Mouse (Mus musculus): Measurements from ENCODE around the gene Thsd7b.

The Thsd7b gene

DNA sequence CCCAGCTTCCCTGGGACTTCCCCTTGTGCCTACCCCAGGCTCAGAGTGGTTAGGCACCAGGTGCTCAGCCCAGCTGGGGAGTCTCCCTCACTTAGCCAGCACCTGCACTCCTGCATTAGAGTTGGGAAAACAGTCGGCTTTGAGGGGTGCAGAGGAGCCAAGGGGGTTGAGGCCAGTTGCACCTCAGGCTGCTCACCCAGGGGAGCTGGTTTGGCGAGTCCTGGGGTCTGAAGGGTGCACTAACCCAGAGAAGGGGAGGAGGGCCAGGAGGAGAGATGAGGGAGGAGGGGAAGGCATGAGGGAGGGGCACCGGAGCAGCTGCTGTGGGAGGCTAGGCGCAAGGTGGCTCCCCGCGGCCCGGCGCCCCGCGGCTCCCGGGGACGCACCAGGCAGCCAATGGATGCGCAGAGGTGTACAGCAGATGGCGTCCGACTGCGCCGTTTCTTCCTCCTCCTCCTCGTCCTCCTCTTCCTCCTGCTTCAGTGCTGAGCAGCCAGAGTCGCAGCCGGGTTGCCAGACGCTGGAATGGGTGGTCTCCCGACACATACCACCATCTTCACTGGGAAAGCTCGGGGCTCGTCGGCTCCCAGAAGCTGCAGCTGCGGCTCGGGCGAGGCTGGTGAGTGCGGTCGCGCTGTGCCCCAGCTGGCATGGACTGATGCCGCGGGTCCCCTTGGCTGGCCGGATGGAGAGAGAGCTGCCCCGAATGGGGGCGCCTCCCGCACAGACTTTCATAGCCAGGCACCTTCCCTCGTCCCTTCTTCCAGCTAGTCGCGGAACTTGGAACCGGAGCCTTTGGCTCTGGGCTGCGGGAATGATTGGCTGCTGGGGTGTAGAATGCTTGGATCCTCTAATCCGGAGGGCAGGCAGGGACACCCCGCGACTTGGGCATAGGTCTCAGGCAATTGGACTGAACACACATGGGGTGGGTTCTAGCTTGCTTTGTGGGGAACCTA, at the start of gene Thsd7b:
TSS of gene Thsd7b (plus strand) at position 321 of the 956 bp plus-strand sequence.
- no peak for DNase-seq

DNA sequence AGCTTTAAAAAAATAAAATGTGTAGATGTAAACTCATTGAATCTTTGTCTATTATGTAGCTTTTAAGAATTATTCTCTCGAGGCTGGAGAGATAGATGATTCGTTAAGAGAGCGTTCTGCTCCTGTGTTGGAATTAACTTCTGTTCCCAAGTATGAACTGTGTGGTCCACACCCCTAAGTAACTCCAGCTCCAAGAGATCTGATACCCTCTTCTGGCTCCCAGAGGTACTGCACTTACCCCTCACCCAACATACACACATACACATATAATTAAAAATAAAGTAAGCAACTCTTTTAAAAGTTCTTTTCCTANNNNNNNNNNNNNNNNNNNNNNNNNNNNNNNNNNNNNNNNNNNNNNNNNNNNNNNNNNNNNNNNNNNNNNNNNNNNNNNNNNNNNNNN, 28.8 kb upstream of the Thsd7b start:
- peak; percentile 19 for DNase-seq

DNA sequence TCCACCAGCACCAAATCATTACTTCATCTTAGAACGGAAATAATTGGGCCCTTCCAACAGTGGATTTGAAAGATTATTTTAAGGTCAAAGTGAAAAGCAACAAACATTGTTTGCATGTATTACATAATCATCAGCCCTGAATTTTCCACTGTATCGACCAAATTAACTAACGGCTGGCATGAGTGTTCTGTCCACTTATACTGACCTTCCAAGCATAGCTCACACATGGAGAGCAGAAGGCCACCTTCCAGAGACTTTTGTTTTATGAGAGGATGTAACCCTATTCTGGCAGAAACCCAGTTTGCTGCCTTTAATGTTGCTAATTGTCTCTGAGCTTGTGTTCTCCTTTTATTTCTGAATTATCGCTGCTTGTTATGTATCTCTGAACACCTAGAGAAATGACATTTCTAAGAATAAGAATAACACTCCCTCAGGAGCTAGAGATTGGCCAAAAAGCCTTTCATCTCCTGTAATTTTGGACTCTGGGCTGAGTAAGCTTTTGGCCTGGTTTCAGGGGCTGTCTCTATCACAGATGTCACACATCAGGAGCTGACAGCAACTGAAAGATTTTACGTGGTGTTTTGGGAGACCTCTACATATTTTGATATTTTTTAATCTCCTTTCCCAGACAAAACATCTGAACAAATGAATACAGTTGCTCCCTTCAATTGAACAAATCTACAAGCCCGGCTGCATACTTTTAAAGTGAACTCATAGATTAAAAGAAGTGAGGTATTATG, 22.2 kb upstream of the Thsd7b start:
- peak; percentile 46 for DNase-seq

DNA sequence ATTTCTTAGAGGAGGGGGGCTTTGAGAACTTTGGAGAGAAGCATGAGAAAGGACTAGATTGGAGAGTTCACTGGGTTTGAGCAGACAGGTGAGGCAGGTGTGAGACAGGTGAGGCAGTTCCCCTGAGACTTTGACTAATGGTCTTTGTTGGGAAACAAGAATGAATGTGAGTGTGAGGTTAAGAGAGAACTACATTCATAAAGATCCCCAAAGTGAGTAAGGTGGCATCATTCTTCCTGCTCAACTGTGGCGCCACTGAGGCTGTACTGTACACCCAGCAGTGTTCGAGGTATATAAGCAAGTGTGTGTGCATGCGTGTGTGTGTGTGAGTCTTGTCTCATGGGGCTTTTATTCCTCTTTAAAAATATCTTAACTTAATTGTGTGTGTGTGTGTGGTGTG, 6.4 kb upstream of the Thsd7b start:
- no peak for DNase-seq

DNA sequence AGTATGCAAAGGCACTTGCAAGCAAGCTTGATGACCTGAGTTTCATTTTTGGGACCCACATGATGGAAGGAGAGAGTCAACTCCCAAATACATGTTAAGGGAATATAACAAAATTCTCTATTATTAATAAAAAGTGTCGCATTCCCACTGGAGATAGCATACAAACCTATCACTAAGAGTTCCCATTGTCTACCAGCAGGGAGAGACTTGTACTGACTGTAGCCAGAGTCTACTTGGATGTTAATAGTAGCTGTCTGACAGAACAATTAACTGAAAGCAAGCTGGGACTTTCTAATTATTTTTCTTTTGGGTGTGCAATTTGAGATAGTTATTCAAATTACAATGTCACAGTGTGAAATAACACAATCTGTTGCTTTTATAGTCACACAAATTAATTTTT, 31.1 kb downstream of the Thsd7b start:
- no peak for DNase-seq

DNA sequence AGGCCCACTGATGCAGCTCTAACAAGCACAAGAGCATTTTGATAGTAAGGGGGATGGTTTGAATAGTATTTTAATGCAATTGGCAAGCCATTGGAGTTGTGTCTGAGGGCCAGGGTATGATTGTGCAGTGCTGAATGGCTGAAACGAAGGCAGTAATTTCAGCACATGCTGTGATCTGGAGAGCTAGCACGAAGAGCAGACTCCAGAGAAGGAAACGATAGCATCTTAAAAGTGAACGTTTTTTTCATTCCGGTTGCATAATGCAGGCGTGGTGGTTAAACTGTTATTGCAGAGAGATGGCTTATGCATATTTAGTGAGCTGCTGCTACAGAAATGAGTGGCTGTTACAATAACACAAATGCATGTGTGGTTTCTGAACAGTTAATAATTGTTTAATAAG, 51.3 kb downstream of the Thsd7b start:
- DNase-seq = no peak

DNA sequence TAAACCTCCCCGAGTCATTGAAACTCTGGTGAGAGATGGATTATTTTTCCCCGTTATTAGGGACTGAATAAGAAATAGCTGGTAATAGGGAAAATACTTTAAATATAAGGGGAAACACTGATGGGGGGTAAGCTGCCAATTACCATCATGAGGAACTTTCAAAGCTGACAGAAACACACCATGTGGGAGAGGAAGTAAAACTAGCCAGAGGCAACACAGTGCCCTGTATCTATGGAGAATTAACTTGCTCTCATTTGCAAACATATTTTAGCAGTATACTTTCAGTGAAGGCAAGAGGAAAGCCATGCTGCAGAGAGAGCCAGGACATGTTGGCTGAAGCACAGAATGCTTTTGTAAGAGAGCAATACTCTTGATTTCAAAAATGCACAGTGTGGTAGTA, 51.7 kb downstream of the Thsd7b start:
- no peak for DNase-seq

DNA sequence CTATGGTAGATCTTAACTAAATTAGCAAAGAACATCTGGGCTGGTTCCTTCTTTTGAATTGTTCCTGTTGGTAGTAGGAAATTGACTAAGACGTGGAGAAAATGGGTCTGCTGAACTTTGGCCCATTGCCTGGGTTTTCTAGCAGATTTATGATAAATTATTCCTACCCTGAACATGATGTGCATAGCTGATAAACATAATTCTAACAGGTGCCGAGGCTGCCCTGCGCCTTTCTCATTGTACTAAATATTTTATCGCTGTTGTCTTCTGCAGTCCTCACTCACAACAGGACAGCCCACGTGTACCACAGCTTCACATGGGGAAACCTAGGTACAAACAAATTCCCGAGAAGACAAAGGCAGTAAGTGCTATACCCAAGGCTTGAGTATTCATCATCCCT, 83.5 kb downstream of the Thsd7b start:
- no peak for DNase-seq

DNA sequence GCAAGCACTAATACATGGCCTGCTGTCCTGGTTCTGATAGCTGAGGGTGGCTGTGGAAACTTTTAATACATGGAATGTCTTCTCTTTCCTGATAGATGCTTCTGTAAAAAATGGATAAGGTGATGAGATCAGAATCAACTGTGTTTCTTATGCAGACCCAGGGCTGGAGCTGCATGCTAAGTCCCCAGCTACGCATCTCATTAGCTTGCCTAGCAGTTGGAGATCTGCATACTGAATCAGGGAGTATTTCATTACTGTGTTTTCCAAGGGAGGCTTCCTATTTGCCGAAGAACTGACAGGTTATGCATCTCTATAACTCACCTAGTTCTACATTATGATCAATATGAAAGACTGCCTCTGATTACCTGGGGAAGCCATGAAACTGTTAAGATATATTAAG, 84.3 kb downstream of the Thsd7b start:
- DNase-seq = no peak

DNA sequence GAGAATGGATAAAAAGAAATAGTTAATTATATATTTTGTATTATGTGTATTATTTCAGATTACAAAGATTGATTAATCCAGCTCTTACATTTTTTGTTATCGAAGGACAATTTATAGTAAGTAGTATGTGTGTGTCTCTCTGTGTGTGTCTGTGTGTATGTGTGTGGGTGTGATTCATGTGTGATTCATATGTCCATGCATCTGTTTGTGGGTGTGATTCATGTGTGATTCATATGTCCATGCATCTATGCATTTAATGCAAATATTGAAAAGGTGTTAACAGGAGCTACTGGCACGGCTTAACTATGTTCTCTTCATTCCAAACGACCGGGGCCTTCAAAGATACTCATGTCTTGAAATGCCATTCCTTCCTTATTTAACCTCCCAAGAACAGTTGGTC, 90.3 kb downstream of the Thsd7b start:
- DNase-seq = no peak

DNA sequence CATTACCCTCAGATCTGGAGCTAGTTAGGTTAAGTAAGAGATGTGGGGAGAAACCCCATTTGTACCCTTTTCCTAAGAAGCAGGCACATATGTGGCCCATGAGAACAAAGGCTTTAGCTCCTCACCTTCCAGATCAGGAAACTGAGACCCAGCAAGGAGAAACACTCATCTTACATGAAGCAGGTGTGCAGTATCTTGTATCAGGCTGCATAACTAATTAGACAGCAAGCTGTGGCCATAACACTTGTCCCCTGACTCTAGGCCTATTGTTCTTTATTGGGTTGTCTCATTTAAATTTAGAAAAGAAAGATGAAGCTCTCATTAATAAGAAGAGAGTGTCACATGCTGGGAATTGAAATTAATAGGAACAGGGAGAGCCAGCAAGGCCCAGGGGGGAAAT, 91.7 kb downstream of the Thsd7b start:
- DNase-seq = no peak

DNA sequence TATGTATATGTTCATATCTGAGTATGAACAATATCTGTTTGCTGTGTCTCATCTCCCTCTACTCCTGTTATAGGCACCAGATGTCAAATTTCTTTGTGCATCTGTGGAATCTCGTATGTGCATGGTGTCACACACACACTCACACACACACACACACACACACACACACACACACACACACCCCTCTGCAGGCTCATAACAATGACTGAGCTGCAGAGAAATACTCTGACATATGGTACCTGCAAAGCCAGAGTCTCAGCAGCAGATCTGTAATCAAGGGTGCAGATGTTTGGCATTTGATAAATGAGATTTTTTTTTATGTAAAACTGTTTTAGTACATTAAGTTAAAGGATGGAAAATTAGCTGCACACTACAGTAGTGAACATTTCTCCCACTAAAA, 92.5 kb downstream of the Thsd7b start:
- no peak for DNase-seq

DNA sequence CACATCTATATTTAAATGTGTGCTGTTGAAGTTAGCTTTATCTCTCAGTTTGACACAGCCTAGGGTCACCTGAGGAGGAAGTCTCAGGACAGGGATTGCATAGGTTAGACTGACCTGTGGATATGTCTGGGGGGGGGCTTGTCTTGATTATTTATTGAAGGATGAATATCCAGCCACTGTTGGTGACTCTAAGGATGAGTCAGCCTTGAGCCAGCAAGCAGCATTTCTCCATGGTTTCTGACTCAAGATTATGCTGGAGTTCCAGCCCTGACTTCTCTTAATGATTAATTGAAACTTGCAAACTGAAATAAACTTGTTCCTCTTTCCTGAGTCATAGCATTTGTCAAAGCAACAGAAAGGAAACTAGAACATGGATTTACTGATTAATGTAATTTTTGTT, 113.4 kb downstream of the Thsd7b start:
- DNase-seq = no peak

DNA sequence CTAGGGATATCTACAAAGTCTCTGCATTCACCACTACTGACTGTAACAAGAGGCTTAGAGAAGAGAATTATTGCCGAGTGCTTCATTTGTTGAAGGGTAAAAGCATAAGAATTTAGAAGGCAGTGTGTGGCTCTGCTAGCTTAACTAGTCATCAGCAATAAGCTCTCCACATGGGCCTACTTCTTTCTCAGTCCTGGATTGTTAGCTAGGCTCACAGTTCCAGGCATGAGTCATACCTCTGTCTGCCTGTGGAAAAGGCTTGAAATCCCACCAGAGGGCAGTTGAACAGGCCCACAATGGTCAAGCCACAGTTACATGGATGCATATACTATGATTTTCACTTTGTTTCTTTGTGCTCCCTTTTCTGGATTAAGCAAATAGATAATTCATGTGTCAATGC, 138.5 kb downstream of the Thsd7b start:
- no peak for DNase-seq

DNA sequence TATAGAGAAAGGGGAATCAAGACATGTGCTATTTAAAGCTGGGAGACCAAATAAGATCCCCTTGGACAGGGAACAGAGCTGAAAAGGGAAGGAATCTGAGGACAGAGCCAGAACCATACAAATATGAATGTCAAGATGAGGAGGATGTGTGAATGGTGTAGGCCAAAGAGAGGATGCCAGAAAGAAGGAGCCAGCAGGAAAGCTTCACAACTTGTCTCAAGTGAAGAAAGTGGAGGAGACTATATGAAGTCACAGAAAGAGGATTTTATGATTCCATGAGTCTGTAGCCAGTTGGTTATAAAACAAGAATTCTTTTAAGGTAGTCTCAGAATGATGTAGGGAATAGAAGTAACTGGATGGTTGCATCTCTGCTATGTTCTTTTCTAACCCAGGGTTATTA, 148.5 kb downstream of the Thsd7b start:
- DNase-seq = no peak

DNA sequence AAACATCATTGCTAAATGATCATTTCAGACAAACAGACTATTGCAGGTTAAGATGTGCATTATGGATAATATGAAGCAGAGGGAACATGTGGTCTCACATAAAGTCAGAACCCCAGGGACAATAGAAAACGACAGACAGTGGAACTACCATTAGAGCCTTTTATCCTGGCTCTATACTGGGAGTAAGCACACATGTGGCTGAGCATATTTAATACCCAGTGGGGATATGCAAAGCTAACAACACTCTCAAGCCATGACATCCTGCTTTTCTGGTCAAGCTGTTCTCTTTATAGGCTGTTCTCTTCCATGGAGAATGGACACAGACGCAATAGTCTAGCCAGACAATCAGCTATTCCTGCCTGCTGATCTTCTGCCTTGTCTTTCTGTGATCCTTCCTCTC, 191.3 kb downstream of the Thsd7b start:
- no peak for DNase-seq

DNA sequence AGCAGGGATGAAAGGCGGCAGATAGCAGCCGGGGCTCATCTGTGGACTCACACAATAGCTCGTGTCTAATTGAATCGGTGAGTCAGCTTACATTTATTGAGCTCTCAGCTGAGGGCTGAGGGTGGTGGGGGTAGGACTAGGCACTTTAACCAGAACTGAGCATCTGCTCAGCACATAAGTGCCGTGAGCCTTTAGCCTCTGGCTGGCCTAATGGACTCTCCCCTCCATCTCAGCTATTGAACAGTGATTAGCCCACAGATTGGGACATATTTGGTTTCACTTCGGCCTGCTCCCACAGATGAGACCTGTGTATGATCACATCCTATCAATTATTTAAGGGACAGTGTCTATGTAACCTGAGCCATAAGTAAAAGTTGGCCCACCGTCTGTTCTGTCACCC, 200.4 kb downstream of the Thsd7b start:
- DNase-seq = no peak

DNA sequence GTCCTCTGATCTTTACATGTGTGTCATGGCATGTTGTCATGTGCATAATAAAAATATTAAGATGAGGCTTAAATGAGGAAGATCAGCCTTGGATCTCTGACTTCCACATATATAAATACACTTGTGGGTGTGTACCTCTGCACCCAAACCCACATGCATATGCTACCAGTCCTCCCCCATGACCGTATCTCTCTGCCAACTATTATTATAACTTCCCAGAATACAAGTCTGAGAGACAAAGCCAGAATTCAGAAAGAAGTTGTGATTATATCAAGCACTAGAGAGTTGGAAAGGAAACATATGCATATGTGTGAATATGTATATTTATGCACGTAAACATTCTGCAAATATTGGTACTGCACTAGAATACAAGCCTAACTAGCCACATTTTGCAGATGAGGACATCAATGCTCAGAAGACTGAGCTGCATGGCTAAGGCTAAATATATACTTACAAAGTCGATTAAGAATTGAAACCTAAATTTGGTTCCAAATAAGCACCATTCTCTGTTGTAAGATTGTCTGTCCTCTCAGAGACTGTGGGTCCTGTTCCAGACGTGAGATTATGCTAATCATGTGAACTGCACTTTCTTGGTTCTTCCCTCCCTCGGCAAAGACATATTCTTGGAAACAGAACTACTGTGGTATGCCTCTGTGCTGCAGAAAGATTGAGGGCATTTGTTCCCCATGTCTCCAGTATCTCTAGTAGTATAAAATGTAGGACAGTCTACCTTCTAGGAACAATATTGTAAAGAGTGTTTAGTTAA, 211.3 kb downstream of the Thsd7b start:
- no peak for DNase-seq

DNA sequence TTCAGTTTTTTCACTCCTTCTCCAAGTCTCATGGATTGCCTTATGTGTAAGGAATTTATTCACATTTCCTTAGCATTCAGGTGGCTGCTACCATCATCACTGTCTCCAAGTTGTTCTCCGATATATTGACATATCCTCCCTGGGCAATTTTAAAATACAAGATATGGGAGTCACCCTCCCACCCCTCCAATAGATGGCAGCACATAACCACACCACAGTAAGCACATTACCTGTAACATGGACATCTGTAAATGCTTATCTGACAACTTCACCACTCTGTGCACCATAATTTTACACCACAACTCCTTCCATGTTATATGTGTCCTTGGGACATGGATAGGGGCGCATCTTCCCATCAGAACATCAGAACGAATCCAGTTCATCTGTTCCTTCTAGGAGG, 218.0 kb downstream of the Thsd7b start:
- no peak for DNase-seq

DNA sequence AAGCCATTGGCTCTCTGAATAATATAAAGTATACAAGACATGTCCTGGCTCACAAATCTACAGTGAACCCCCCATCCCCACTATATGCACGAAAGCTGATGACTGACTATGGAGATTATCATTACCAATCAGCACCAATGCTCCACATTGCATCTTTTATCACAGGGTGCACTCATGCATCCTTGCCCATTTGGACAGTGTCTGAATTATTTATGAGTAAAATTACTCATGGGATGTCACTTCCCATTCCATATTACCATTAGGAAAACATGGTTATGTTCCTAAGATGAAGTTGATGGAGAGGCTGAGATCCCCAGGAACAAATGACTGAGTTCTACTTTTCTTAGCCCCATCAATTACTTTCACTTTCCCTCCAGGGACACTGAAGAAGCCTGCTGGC, 220.8 kb downstream of the Thsd7b start:
- no peak for DNase-seq

DNA sequence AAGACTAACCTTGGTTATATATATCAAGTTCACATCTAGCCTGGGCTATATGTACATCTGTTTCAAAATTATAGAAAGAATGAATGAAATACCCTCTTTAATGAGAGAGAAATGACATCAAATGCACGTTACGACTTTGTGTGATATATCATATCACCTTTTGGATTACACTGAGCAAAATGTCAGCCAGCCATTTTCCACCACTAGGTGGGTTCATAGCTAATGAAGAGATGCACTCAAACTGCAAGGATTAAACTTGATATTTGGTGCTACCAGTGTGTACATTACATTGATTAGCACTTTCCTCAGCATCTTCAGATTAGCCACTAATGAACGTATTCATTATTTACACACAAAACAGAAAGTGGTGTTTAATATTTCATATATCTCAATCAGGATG, 228.6 kb downstream of the Thsd7b start:
- DNase-seq = no peak

DNA sequence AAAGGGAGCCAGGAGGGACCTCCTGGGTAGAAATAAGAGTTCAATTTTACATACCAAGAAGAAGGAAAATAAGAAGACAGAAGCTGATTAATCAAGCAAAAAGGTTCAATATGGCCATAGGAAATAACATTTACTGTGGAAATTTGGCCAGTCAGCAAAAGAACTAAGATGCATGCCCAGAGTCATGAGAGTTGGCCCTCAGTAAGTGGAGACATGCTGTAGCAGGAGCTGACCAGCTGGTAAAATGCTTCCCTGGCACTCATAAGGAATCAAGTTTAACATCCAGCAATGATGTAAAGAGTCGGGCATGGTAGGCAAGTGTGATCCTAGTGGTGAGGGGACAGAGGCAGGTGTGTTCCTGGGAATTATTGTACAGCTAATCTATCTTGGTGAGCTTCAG, 243.3 kb downstream of the Thsd7b start:
- DNase-seq = no peak

DNA sequence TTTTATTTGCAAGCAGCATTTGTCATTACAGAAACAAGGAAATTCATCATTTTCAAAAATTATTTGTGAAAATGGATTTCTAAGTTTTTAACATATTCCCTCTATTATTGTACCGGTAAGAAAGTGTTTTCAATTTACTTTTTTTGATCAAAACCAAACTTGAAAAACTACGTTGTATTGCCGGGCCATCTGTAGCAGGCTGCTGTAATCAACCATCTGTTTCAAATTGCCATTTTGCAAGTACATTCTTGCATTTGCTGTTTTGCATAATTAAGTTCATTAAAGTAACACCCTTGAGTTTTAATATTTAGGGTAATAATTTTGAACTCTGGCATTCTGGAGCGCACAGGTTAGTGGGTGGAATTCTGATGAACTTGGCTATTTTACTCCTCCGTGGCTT, 246.6 kb downstream of the Thsd7b start:
- no peak for DNase-seq

DNA sequence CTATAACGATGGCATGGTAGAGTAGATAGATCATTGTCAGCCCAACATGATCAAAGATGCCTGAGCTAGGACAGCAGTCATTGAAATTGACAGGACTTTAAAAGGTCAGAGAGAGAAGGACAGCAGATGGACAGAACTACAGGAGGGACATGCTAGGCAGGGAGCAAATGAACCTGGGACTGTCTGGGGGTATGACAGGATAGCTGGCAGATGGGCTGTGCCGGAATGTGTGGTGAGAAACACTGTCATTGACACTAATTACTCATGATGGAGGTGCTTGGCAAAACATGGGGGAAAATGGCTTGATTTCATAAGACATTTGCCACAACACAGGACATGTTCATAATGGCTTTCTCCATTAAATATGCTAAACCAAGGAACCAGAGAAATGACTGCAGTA, 253.9 kb downstream of the Thsd7b start:
- DNase-seq = no peak
